Mouse (Mus musculus): ENCODE data around the gene Emc9.

The Emc9 gene

GRCm38 (mm10) chr14:55560202-55561073, 24.7 kb downstream of the Emc9 start, which contains the start of gene A730061H03Rik:
Gene A730061H03Rik, minus strand, starts transcription at chr14:55560406.
- DNase-seq (ENCODE audit: low spot score in 2 of 2), result peak; percentile 93 to 95

- DNase-seq (ENCODE audit: low spot score in 2 of 2), result peak; percentile 79 to 82
These were observed 25.3 kb downstream of the Emc9 start, which contains the start of gene Dcaf11 for GRCm38 (mm10) chr14:55559799-55560201. Gene Dcaf11, plus strand, starts transcription at chr14:55560006.

GRCm38 (mm10) chr14:55558740-55559448, 26.2 kb downstream of the Emc9 start:
- DNase-seq (ENCODE audit: low spot score in 2 of 2), result no peak

GRCm38 (mm10) chr14:55557587-55557986, 27.5 kb downstream of the Emc9 start:
- no peak for DNase-seq (ENCODE audit: low spot score in 2 of 2)

- DNase-seq (ENCODE audit: low spot score in 2 of 2), result peak; percentile 65 to 84
These were observed 28.1 kb downstream of the Emc9 start for GRCm38 (mm10) chr14:55557003-55557402.

GRCm38 (mm10) chr14:55555788-55556187, 29.3 kb downstream of the Emc9 start:
- DNase-seq (ENCODE audit: low spot score in 2 of 2), result no peak

GRCm38 (mm10) chr14:55554635-55555034, 30.5 kb downstream of the Emc9 start:
- no peak for DNase-seq (ENCODE audit: low spot score in 2 of 2)

GRCm38 (mm10) chr14:55551794-55552193, 33.3 kb downstream of the Emc9 start:
- no peak for DNase-seq (ENCODE audit: low spot score in 2 of 2)

GRCm38 (mm10) chr14:55551347-55551746, 33.8 kb downstream of the Emc9 start:
- DNase-seq (ENCODE audit: low spot score in 2 of 2), result no peak

- no peak for DNase-seq (ENCODE audit: low spot score in 2 of 2)
These were observed 34.9 kb downstream of the Emc9 start for GRCm38 (mm10) chr14:55550191-55550590.

- no peak for DNase-seq (ENCODE audit: low spot score in 2 of 2)
These were observed 40.8 kb downstream of the Emc9 start for GRCm38 (mm10) chr14:55544334-55544733.

- peak; percentile 50 to 65 for DNase-seq (ENCODE audit: low spot score in 2 of 2)
These were observed 42.8 kb downstream of the Emc9 start for GRCm38 (mm10) chr14:55542268-55542667.

GRCm38 (mm10) chr14:55540787-55541321, 44.2 kb downstream of the Emc9 start:
- DNase-seq (ENCODE audit: low spot score in 2 of 2), result peak; percentile 73 to 79

- peak; percentile 81 to 83 for DNase-seq (ENCODE audit: low spot score in 2 of 2)
These were observed 44.9 kb downstream of the Emc9 start, which contains the start of gene Pck2 for GRCm38 (mm10) chr14:55540067-55540786. Gene Pck2, plus strand, starts transcription at chr14:55540266.

GRCm38 (mm10) chr14:55536116-55536745, 48.9 kb downstream of the Emc9 start:
- DNase-seq (ENCODE audit: low spot score in 2 of 2), result peak in 1 of 2 experiments; percentile 48

All from spleen, postnatal 14 days (tissue).